Mouse (Mus musculus) hindbrain, embryonic 16.5 days (tissue): ENCODE results near the gene Ptgfrn. TPM values are rescaled to one million over a fixed set of nuclear protein-coding genes. Genes with fewer than 3 reads are reported as not detected.

Source experiments
- ATAC-seq: fragments of 200-750 bp; cut with Nextera tagmentation; 2 replicates; pipeline ENCODE4 v1.8.0; 2017; ENCODE audit warnings: moderate TSS enrichment, moderate library complexity
- H3K27ac ChIP-seq: fragments of 300-500 bp; sonication (generic); 2 replicates; pipeline ENCODE4 v1.5.1; 2014; ENCODE audit warnings: low read depth, mild to moderate bottlenecking, control low read depth, low read length, moderate library complexity
- H3K27me3 ChIP-seq: fragments of 300-500 bp; sonication (generic); replicated peaks from 2 replicates; pipeline ENCODE4 v1.6.1; 2014; ENCODE audit warnings: low read length; ENCODE audit not compliant: control insufficient read depth, insufficient read depth
- H3K36me3 ChIP-seq: fragments of 300-500 bp; sonication (generic); 2 replicates; pipeline ENCODE4 v1.6.1; 2014; ENCODE audit warnings: mild to moderate bottlenecking, low read length, moderate library complexity, mixed read lengths; ENCODE audit not compliant: control insufficient read depth, insufficient read depth
- H3K4me1 ChIP-seq: fragments of 300-500 bp; sonication (generic); 2 replicates; pipeline ENCODE4 v1.6.1; 2014; ENCODE audit warnings: low read depth, low read length; ENCODE audit not compliant: control insufficient read depth, insufficient read depth
- H3K4me2 ChIP-seq: fragments of 300-500 bp; sonication (generic); 2 replicates; pipeline ENCODE4 v1.6.1; 2014; ENCODE audit warnings: mild to moderate bottlenecking, low read length, control low read depth, moderate library complexity
- H3K4me3 ChIP-seq: fragments of 300-500 bp; sonication (generic); 2 replicates; pipeline ENCODE4 v1.5.1; 2014; ENCODE audit warnings: mild to moderate bottlenecking, low read length, control low read depth, moderate library complexity
- H3K9ac ChIP-seq: fragments of 300-500 bp; sonication (generic); 2 replicates; pipeline ENCODE4 v1.6.1; 2014; ENCODE audit warnings: low read depth, mild to moderate bottlenecking, control low read depth, low read length, moderate library complexity
- H3K9me3 ChIP-seq: fragments of 300-500 bp; sonication (generic); 2 replicates; pipeline ENCODE4 v1.6.1; 2014; ENCODE audit warnings: mild to moderate bottlenecking, low read length, moderate library complexity; ENCODE audit not compliant: control insufficient read depth
- WGBS: fragments of 180-500 bp; shearing (Covaris S2); extraction: QIAGEN DNeasy Blood & Tissue Kit; methylation state at CpG from one replicate; pipeline ENCODE4 v1.1.7; 2014; 5-methylcytosine and 5-hydroxymethylcytosine counted together
- polyA plus RNA-seq: library from polyadenylated mRNA; unstranded; fragments of >200 nt; fragmentation: Nextera tagmentation; extraction: Ambion mirVana; gene quantifications from 2 replicates; pipeline ENCODE4 v1.2.1, GENCODE M21; 2015

Gene Ptgfrn
- 2.8 and 3.1 TPM in 2 replicates for polyA plus RNA-seq

- 2% methylated on average over 46 of the region's 81 CpGs for WGBS
- peak; percentile 75 for ATAC-seq
- Histone ChIP-seq H3K27ac (peak within 1 kb of the TSS; percentile 80), H3K9me3 (no peaks in the 10 kb centered on the region), H3K4me1 (peaks cover 27% of the 10 kb centered on the region), H3K27me3 (no peaks in the 10 kb centered on the region), H3K36me3 (no peaks in the 10 kb centered on the region), H3K4me2 (peak within 1 kb of the TSS; percentile 96), H3K9ac (peak within 1 kb of the TSS; percentile 94), H3K4me3 (peak within 1 kb of the TSS; percentile 88)
Measured at GRCm38 (mm10) chr3:101110043-101110837, at the start of gene Ptgfrn. TSS of gene Ptgfrn (minus strand) at chr3:101110278.

GRCm38 (mm10) chr3:101159701-101160100 lies 49.6 kb upstream of the Ptgfrn start:
- Histone ChIP-seq H3K9me3 (no peaks in the 10 kb centered on the region), H3K4me1 (peaks cover 24% of the 10 kb centered on the region), H3K27me3 (no peaks in the 10 kb centered on the region), H3K27ac (no peak overlapping the region), H3K36me3 (no peaks in the 10 kb centered on the region), H3K9ac (no peak overlapping the region), H3K4me3 (no peak overlapping the region), H3K4me2 (no peak overlapping the region)
- ATAC-seq: no peak
- WGBS: 82% methylated on average over 4 of the region's 4 CpGs

DNA sequence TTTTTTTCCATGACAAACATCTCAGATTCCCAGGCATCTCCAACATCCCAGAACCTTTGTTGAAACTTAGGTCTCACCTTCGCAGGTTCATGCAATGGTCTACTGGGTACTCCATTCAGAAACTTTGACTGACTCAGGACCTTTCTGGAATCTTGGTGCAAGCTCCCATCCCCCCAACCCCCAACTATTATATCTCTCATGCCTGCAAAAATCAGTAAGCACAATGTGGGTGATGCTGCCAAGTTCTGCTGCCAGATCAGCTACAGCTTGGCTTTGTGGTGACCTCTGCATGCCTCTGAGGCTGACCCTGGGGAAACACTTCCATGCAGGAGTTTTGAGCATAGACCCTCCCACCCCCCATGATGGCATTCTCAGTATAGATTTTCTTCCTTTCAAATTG lies 44.0 kb upstream of the Ptgfrn start:
- Histone ChIP-seq H3K36me3 (no peaks in the 10 kb centered on the region), H3K27ac (no peak overlapping the region), H3K27me3 (no peaks in the 10 kb centered on the region), H3K9ac (no peak overlapping the region), H3K4me1 (no peaks in the 10 kb centered on the region), H3K4me3 (no peak overlapping the region), H3K4me2 (no peak overlapping the region), H3K9me3 (no peaks in the 10 kb centered on the region)
- 92% methylated on average over 1 of the region's 1 CpGs for WGBS
- ATAC-seq: no peak

DNA sequence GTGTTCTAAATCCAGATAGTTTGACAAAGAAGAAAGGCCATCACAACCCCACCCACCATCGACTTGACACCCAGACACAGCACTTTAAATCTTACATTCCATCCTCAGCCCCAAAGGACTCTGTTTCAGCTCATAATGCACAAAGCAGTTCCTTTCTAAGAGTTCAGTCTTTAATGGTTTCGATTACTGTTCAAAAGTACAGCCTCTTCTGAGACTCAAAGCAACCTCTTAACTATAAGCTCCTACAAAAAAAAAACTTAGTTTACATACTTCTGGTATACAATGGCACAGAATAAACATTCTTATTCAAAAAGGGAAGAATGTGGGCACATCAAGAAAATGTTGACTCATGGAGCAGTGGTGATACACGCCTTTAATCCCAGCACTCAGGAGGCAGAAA lies 43.3 kb upstream of the Ptgfrn start:
- Histone ChIP-seq H3K9me3 (no peaks in the 10 kb centered on the region), H3K4me2 (no peak overlapping the region), H3K9ac (no peak overlapping the region), H3K4me1 (no peaks in the 10 kb centered on the region), H3K36me3 (no peaks in the 10 kb centered on the region), H3K27me3 (no peaks in the 10 kb centered on the region), H3K4me3 (no peak overlapping the region), H3K27ac (no peak overlapping the region)
- WGBS: 85% methylated on average over 3 of the region's 3 CpGs
- no peak for ATAC-seq

- Histone ChIP-seq H3K9me3 (peaks cover 5% of the 10 kb centered on the region), H3K4me3 (no peak overlapping the region), H3K4me1 (peaks cover 13% of the 10 kb centered on the region), H3K36me3 (no peaks in the 10 kb centered on the region), H3K9ac (no peak overlapping the region), H3K4me2 (peak overlapping the region; percentile 27), H3K27ac (peak overlapping the region; percentile 63), H3K27me3 (no peaks in the 10 kb centered on the region)
- ATAC-seq: 0 out of 2 replicates have a peak, but pooled peaks have one; percentile 9
- 49% methylated on average over 7 of the region's 7 CpGs for WGBS
Measured at GRCm38 (mm10) chr3:101146126-101146772, 36.2 kb upstream of the Ptgfrn start.

GRCm38 (mm10) chr3:101145292-101146046 lies 35.4 kb upstream of the Ptgfrn start:
- peaks cover 5% of the 10 kb centered on the region for H3K9me3 ChIP-seq
- H3K27me3 ChIP-seq: no peaks in the 10 kb centered on the region
- 0 out of 2 replicates have a peak overlapping the region, but pooled peaks have one; percentile 0 for H3K4me3 ChIP-seq
- peak; percentile 92 for ATAC-seq
- peak overlapping the region; percentile 27 for H3K4me2 ChIP-seq
- 15% methylated on average over 10 of the region's 10 CpGs for WGBS
- no peaks in the 10 kb centered on the region for H3K36me3 ChIP-seq
- H3K27ac ChIP-seq: peak overlapping the region; percentile 63
- no peak overlapping the region for H3K9ac ChIP-seq
- H3K4me1 ChIP-seq: peaks cover 13% of the 10 kb centered on the region

DNA sequence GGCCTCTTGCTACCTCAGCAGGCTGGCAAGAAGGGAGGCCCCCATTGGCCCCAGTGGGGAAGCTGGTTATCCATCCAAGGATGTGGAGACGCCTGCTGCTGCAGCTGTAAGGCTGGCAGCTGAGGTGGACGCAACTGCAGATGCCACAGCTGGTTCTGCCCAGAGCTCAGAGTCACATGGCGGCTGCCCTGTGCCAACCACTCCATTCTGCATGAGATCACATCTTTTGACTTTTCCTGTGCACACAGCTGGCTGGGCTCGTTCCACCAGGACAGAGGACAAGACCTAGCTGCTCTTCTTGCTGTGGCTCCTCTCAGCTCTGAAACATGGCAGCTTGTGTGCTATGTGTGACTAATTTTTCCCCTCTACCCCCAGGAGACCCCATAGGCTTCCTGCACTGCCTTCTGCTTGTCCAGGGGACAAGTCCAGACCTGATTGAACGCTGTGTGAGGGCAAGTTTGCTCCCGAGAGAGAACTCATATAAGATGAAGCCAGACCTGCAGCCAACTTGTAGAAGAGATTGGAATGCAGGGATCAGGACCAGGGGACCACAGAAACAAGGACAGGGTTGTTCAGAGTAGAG lies 34.4 kb upstream of the Ptgfrn start:
- no peaks in the 10 kb centered on the region for H3K27me3 ChIP-seq
- peak; percentile 8; the same call in 1 of the 2 replicates for ATAC-seq

GRCm38 (mm10) chr3:101143465-101143864 lies 33.4 kb upstream of the Ptgfrn start:
- no peaks in the 10 kb centered on the region for H3K36me3 ChIP-seq
- no peaks in the 10 kb centered on the region for H3K27me3 ChIP-seq
- peaks cover 13% of the 10 kb centered on the region for H3K4me1 ChIP-seq
- peaks cover 5% of the 10 kb centered on the region for H3K9me3 ChIP-seq
- H3K27ac ChIP-seq: no peak overlapping the region
- 95% methylated on average over 7 of the region's 7 CpGs for WGBS
- no peak for ATAC-seq
- H3K4me3 ChIP-seq: no peak overlapping the region
- H3K9ac ChIP-seq: no peak overlapping the region
- H3K4me2 ChIP-seq: no peak overlapping the region

More for the DNA sequence above, 34.4 kb upstream of the Ptgfrn start:
- no peak overlapping the region for H3K4me2 ChIP-seq
- no peak overlapping the region for H3K9ac ChIP-seq
- WGBS: 52% methylated on average over 6 of the region's 6 CpGs
- peaks cover 5% of the 10 kb centered on the region for H3K9me3 ChIP-seq
- peaks cover 13% of the 10 kb centered on the region for H3K4me1 ChIP-seq
- H3K27ac ChIP-seq: peak overlapping the region; percentile 63
- H3K36me3 ChIP-seq: no peaks in the 10 kb centered on the region
- H3K4me3 ChIP-seq: no peak overlapping the region
